Mouse (Mus musculus) layer of hippocampus, adult 2 months (tissue): Measurements from ENCODE around the gene Mobp. TPM values are rescaled to one million over a fixed set of nuclear protein-coding genes. Genes with fewer than 3 reads are reported as not detected.

Experiments used
- DNase-seq, 2 experiments: peaks; one replicate each; pipeline ENCODE4 v3.0.0; 2022; ENCODE audit warnings: low spot score in 2 of 2
- H3K27ac ChIP-seq: fragments of 200-600 bp; 2 replicates; pipeline ENCODE4 v1.8.1; 2022
- H3K4me3 ChIP-seq: fragments of 200-600 bp; 2 replicates; pipeline ENCODE4 v1.8.1; 2022; ENCODE audit warnings: mild to moderate bottlenecking
- CTCF ChIP-seq: fragments of 200-600 bp; conservative IDR thresholded peaks from 2 replicates; pipeline ENCODE4 v1.8.1; 2022; ENCODE audit warnings: antibody characterized with exemption, mild to moderate bottlenecking, moderate library complexity
- total RNA-seq, 2 experiments: library from RNA; stranded (reverse); gene quantifications; 2 replicates each; pipeline ENCODE4 v1.2.3; 2021

Gene Mobp
- total RNA-seq, 2 experiments from 2014 or later = 305 to 312 TPM

DNA sequence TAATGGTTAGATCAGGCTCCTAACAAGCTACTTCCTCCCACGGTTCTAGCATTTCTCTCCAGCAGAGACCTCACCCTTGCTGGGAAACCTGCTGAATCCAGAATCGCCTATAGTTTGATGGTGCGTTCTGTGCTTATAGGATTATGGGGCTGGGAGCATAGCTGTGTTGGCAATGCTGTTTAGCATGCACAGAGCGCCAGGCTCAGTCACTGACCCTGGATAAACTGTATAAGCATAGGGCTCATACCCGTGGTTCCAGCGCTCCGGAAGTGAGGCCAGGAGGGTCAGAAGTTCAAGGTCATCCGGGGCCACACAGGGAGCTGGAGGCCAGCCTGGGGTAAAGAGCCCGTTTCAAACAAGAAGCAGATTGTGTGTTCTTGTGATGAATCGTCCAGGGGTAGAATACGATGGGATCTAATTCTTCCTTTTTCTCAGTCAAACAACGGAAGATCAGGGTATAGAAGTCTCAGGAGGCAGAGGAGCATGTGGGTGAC lies 2.4 kb downstream of the Mobp start:
- no peak for TF ChIP-seq CTCF
- H3K4me3 ChIP-seq = peak overlapping the region; percentile 15; the same call in 1 of the 2 replicates

DNA sequence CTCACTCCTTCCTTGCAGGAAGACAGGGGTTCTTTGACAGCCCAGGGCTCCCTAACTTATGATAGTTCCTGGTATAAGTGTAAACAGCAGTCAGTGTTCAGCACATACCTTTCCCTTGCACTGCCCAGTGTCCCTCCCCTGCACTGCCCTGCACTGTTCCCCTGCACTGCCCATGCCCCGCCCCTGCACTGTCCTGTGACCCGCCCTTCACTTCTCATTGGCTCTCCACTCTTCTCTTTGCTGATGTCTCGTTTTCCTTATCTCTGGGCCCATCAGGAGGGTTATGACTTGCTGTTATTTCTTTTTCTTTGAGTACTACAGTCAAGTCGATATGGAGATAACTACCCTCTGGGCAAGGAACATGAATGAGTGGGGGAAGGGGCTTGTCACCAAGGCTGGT lies 8.5 kb downstream of the Mobp start:
- DNase-seq = no peak
- Histone ChIP-seq H3K27ac (no peak overlapping the region), H3K4me3 (no peak overlapping the region)
- TF ChIP-seq CTCF = no peak

More for the DNA sequence above, 2.4 kb downstream of the Mobp start:
- no peak for DNase-seq
- H3K27ac ChIP-seq = no peak overlapping the region

DNA sequence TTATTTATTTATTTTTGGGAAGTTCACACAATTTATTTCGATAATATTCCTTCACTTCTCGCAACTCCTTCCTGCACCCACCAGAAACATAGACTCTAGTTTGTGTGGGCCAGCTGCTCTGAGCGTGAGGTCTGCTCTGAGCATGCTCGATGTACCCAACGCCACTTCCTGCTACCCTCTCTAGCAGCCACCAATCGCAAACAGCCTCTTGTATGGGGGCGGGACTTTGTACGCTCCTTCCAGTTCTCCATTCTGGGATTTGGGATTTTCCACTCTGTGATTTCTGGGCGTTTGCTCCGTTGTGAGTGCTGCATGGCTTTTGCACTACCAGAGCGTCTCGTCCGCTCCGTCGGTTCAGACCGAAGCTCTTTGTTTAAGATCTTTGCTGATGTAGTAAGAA lies 14.4 kb downstream of the Mobp start:
- TF ChIP-seq CTCF = no peak
- Histone ChIP-seq H3K4me3 (no peak overlapping the region), H3K27ac (no peak overlapping the region)
- no peak for DNase-seq

GRCm38 (mm10) chr9:120167826-120168225 lies 18.3 kb downstream of the Mobp start:
- H3K4me3 ChIP-seq = no peak overlapping the region
- DNase-seq = no peak
- no peak overlapping the region for H3K27ac ChIP-seq
- TF ChIP-seq CTCF = no peak

GRCm38 (mm10) chr9:120171295-120171694 lies 21.8 kb downstream of the Mobp start:
- Histone ChIP-seq H3K27ac (no peak overlapping the region), H3K4me3 (no peak overlapping the region)
- peak; percentile 84 for TF ChIP-seq CTCF
- peak; percentile 44 to 80 for DNase-seq

DNA sequence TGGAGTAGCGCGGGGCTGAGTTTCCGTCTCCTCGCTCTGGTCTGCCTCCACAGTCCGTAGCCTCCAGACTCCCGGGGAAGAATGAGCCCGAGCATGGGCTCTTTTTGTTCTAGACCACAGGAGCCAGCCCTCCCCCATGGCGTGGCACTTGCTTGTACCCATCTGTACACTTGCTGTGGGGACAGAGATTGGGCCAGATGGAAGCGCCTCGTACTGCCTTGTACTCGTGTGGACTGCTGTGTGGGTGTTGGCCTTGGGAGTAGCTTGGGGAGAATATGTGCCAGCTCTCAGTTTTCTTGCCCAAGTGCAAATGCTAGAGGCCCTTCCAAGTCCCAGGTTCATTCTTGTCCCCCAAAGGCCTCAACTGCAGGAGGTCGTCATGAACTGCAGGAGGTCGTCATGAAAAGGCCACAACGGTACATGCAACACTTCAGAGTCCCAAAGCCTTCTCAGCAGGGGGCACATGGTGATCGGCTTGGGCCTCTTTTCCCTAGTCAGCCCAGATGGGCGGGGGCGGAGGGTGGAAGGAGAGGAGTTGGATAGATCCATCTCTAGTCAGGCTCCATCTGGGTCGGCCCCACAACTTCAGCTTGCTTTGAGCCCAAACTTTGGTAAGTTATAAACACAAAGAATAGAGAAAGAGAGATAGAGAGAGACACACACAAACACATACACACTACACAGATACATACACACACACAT lies 25.1 kb downstream of the Mobp start:
- no peak overlapping the region for H3K4me3 ChIP-seq
- peak overlapping the region; percentile 21; the same call in 1 of the 2 replicates for H3K27ac ChIP-seq
- no peak for TF ChIP-seq CTCF
- peak; percentile 48 to 51 for DNase-seq

GRCm38 (mm10) chr9:120178813-120179212 lies 29.3 kb downstream of the Mobp start:
- no peak for DNase-seq
- H3K4me3 ChIP-seq = no peak overlapping the region
- no peak for TF ChIP-seq CTCF
- no peak overlapping the region for H3K27ac ChIP-seq

DNA sequence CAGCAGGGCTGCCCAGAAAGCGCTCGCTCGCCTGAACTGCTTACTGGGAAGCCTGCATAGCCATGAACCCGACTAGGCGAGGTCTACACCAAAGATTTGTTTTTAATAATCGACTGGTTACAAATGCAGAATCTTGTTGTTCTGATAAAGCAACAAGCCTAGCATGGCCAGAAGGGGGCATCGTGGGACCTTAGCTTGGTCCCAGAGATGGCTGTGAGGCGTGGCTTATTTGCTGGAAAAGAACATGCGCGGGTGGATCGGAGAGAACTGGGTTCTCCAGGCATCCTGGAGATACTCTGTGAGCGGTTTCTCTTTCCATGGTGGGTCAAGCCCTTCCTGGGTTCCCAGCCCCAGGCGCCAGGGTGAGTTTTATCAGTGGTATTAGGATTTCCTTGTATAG lies 35.0 kb downstream of the Mobp start:
- TF ChIP-seq CTCF = peak; percentile 78
- no peak overlapping the region; the same call in 1 of the 2 replicates for H3K4me3 ChIP-seq
- peak; percentile 67 to 73 for DNase-seq
- H3K27ac ChIP-seq = peak overlapping the region; percentile 71

GRCm38 (mm10) chr9:120186856-120187255 lies 37.3 kb downstream of the Mobp start:
- H3K27ac ChIP-seq = no peak overlapping the region
- no peak for DNase-seq
- TF ChIP-seq CTCF = peak; percentile 70
- H3K4me3 ChIP-seq = no peak overlapping the region

DNA sequence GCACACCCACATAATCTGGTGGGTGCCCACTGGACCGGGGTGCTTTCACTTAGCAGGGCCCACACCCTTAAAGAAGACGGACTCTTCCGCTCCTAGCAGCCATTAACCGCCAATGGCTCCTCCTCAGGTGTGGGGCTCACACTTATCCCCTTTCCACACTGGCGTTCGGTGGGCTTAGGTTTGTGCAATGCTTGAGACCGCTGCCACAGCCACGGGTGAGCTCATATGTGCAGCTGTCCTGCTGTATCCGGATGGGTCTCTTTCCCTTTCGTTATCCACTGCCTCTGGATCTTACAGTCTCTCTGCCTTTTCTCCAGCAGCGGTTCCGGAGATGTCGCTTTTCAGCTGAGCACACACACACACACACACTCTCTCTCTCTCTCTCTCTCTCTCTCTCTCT lies 41.4 kb downstream of the Mobp start:
- TF ChIP-seq CTCF = no peak
- DNase-seq = no peak
- peak overlapping the region; percentile 49 for H3K4me3 ChIP-seq
- H3K27ac ChIP-seq = peak overlapping the region; percentile 71

DNA sequence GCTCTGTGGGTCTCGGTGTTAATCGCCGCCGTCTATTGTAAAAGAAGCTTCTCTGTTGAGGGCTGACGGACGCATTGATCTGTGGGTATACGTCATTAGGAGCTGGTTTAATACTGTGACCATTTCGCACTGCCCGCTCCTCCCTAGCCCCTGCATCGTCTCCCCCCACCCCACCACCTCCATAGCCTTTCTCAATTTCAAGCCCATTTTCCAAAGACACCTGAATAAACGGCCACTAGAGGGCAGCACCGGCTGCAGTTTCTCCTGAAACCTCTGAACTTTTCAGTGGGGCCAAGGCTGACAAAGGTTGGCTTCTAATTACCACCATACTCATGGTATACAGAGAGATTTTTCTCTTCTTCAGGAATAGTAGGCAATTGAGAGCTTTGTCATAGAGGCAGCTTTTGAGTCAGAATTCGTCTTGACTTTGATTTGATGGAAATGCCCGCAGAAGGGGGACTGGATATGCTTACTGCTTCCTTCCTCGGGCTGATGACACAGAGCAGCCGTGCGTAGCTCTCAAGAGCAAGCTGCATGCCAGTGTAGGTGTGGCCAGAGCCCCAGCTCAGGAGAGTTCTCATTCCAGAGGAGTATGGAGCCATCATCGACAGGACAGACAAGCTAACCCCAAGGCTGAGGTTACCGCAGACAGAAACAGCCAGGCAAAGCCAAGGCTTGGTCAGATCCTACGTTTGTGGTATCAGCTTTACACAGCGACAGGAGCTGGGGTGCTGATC lies 42.0 kb downstream of the Mobp start:
- H3K4me3 ChIP-seq = peak overlapping the region; percentile 49
- TF ChIP-seq CTCF = peak; percentile 81
- H3K27ac ChIP-seq = peak overlapping the region; percentile 74
- peak; percentile 89 to 94 for DNase-seq

DNA sequence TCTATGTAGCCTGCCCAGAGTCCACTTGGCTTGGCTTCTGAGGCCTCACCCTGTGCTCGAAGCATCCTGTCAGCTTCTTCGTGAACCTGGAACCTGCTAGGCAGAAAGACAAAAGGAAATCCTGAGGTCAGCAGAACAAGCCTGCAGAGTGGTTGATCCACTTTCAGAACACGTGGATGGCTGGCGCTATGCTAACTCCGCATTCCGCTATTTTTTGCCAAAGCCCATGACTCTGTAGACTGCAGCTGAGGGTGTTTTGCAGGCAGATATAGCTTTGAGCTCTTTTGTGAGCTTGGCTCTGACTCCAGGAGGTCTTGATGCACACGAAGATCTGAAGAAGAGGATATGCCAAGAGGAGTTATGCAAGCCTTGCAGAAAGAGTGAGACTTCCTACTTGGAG lies 43.2 kb downstream of the Mobp start:
- no peak for DNase-seq
- H3K27ac ChIP-seq = no peak overlapping the region
- no peak for TF ChIP-seq CTCF
- H3K4me3 ChIP-seq = no peak overlapping the region

- no peak for TF ChIP-seq CTCF
Measured at GRCm38 (mm10) chr9:120200873-120201272, 51.4 kb downstream of the Mobp start.

GRCm38 (mm10) chr9:120201743-120202142 lies 52.2 kb downstream of the Mobp start:
- H3K27ac ChIP-seq = no peak overlapping the region
- no peak for TF ChIP-seq CTCF
- DNase-seq = no peak
- H3K4me3 ChIP-seq = no peak overlapping the region

More at GRCm38 (mm10) chr9:120200873-120201272, 51.4 kb downstream of the Mobp start:
- Histone ChIP-seq H3K27ac (no peak overlapping the region), H3K4me3 (no peak overlapping the region)
- DNase-seq = no peak
